Mouse (Mus musculus) megakaryocyte, embryonic 14.5 days (primary cell): Measurements from ENCODE around the gene Sgsm3.

Experiments
- FLI1 ChIP-seq: IDR thresholded peaks from 2 replicates; pipeline ENCODE4 v1.6.1; 2012; ENCODE audit warnings: low read length, inconsistent platforms, mixed read lengths
- GATA1 ChIP-seq: IDR thresholded peaks from 3 replicates; pipeline ENCODE4 v1.6.1; 2012; ENCODE audit warnings: mixed read lengths, low read length, inconsistent platforms, borderline replicate concordance

GRCm38 (mm10) chr15:81060975-81061374 lies 83.4 kb downstream of the Sgsm3 start:
- TF ChIP-seq FLI1 (no peak), GATA1 (no peak)
